Mouse (Mus musculus) hindbrain, postnatal 0 days (tissue): ENCODE measurements at regions not wholly inside any gene's neighbourhood (a gene's known extent, or its start where the extent isn't known, plus 50 kb on each side); places are given as distances from the start of the nearest gene placed in this dataset.

Experiments
- ATAC-seq: fragments of 200-750 bp; cut with Nextera tagmentation; 2 replicates; pipeline ENCODE4 v1.8.0; 2017; ENCODE audit warnings: mild to moderate bottlenecking, moderate TSS enrichment, moderate library complexity
- DNase-seq: peaks from one replicate; pipeline ENCODE4 v3.0.0-alpha.2; 2015; ENCODE audit warnings: low spot score
- H3K27ac ChIP-seq: fragments of 300-500 bp; sonication (generic); 2 replicates; pipeline ENCODE4 v1.5.1; 2014; ENCODE audit warnings: mild to moderate bottlenecking
- H3K27me3 ChIP-seq: fragments of 300-500 bp; sonication (generic); 2 replicates; pipeline ENCODE4 v1.6.1; 2014; ENCODE audit warnings: low read length, mixed read lengths; ENCODE audit not compliant: insufficient read depth
- H3K36me3 ChIP-seq: fragments of 300-500 bp; sonication (generic); 2 replicates; pipeline ENCODE4 v1.6.1; 2014; ENCODE audit warnings: low read length, mixed read lengths; ENCODE audit not compliant: insufficient read depth
- H3K4me1 ChIP-seq: fragments of 300-500 bp; sonication (generic); 2 replicates; pipeline ENCODE4 v1.6.1; 2014; ENCODE audit warnings: antibody characterized with exemption, low read length, mixed read lengths; ENCODE audit not compliant: insufficient read depth
- H3K4me2 ChIP-seq: fragments of 300-500 bp; sonication (generic); 2 replicates; pipeline ENCODE4 v1.6.1; 2014; ENCODE audit warnings: low read depth, mild to moderate bottlenecking, low read length, moderate library complexity, mixed read lengths
- H3K4me3 ChIP-seq: fragments of 300-500 bp; sonication (generic); 2 replicates; pipeline ENCODE4 v1.5.1; 2014; ENCODE audit warnings: low read length
- H3K9ac ChIP-seq: fragments of 300-500 bp; sonication (generic); replicated peaks from 2 replicates; pipeline ENCODE4 v1.6.1; 2014; ENCODE audit warnings: mild to moderate bottlenecking, low read length, moderate library complexity, mixed read lengths
- H3K9me3 ChIP-seq: fragments of 300-500 bp; sonication (generic); 2 replicates; pipeline ENCODE4 v1.6.1; 2016; ENCODE audit warnings: low read length, mixed read lengths
- CTCF ChIP-seq: IDR thresholded peaks from 2 replicates; pipeline ENCODE4 v1.5.1; 2016; ENCODE audit warnings: antibody characterized with exemption, control low read depth, low read depth
- WGBS: fragments of 180-500 bp; shearing (Covaris S2); extraction: QIAGEN DNeasy Blood & Tissue Kit; methylation state at CpG from one replicate; pipeline ENCODE4 v1.1.7; 2014; 5-methylcytosine and 5-hydroxymethylcytosine counted together

- Histone ChIP-seq H3K9me3 (no peaks in the 10 kb centered on the region), H3K4me1 (0 out of 2 replicates have a peak, but pooled peaks cover 5% of the 10 kb centered on the region), H3K4me3 (no peak overlapping the region), H3K27me3 (no peaks in the 10 kb centered on the region), H3K9ac (no peak overlapping the region), H3K27ac (no peak overlapping the region), H3K36me3 (no peaks in the 10 kb centered on the region), H3K4me2 (no peak overlapping the region)
- whole genome bisulfite sequencing = 74% methylated on average over 3 of the region's 3 CpGs
- no peak for ATAC-seq
- TF ChIP-seq CTCF = no peak
- no peak for DNase-seq
Measured at GRCm38 (mm10) chr12:77575046-77575445, 337.1 kb downstream of the Fut8 start.

GRCm38 (mm10) chr12:77588297-77588696 lies 350.4 kb downstream of the Fut8 start:
- Histone ChIP-seq H3K4me1 (0 out of 2 replicates have a peak, but pooled peaks cover 4% of the 10 kb centered on the region), H3K36me3 (no peaks in the 10 kb centered on the region), H3K27ac (no peak overlapping the region), H3K9me3 (no peaks in the 10 kb centered on the region), H3K4me3 (no peak overlapping the region), H3K27me3 (no peaks in the 10 kb centered on the region), H3K9ac (no peak overlapping the region), H3K4me2 (no peak overlapping the region)
- TF ChIP-seq CTCF = no peak
- DNase-seq (no peak), ATAC-seq (no peak)
- WGBS = 26% methylated on average over 2 of the region's 2 CpGs

- Histone ChIP-seq H3K4me2 (no peak overlapping the region), H3K36me3 (no peaks in the 10 kb centered on the region), H3K27me3 (no peaks in the 10 kb centered on the region), H3K27ac (no peak overlapping the region), H3K4me1 (peaks cover 7% of the 10 kb centered on the region; the same call in 1 of the 2 replicates), H3K4me3 (no peak overlapping the region), H3K9ac (no peak overlapping the region), H3K9me3 (no peaks in the 10 kb centered on the region)
- WGBS = 57% methylated on average over 5 of the region's 5 CpGs
- DNase-seq (no peak), ATAC-seq (no peak)
- no peak for TF ChIP-seq CTCF
Measured at GRCm38 (mm10) chr12:77589416-77589815, 351.5 kb downstream of the Fut8 start.

GRCm38 (mm10) chr12:77594092-77594491 lies 356.2 kb downstream of the Fut8 start:
- WGBS = 85% methylated on average over 1 of the region's 1 CpGs
- no peaks in the 10 kb centered on the region for H3K9me3 ChIP-seq
- DNase-seq (no peak), ATAC-seq (no peak)
- no peak for TF ChIP-seq CTCF
- no peak overlapping the region for H3K27ac ChIP-seq
- no peak overlapping the region for H3K4me3 ChIP-seq
- H3K4me2 ChIP-seq = no peak overlapping the region
- H3K9ac ChIP-seq = no peak overlapping the region
- H3K27me3 ChIP-seq = no peaks in the 10 kb centered on the region
- peaks cover 22% of the 10 kb centered on the region for H3K4me1 ChIP-seq
- H3K36me3 ChIP-seq = no peaks in the 10 kb centered on the region

GRCm38 (mm10) chr12:77594657-77595056 lies 356.7 kb downstream of the Fut8 start:
- no peaks in the 10 kb centered on the region for H3K9me3 ChIP-seq
- no peaks in the 10 kb centered on the region for H3K36me3 ChIP-seq
- no peak overlapping the region for H3K4me2 ChIP-seq
- DNase-seq = peak; percentile 60
- peaks cover 22% of the 10 kb centered on the region for H3K4me1 ChIP-seq
- no peak overlapping the region for H3K4me3 ChIP-seq
- H3K27me3 ChIP-seq = no peaks in the 10 kb centered on the region
- 0 out of 2 replicates have a peak overlapping the region, but pooled peaks have one; percentile 51 for H3K27ac ChIP-seq
- H3K9ac ChIP-seq = no peak overlapping the region
- 28% methylated on average over 3 of the region's 3 CpGs for WGBS
- no peak for TF ChIP-seq CTCF
- ATAC-seq = peak; percentile 61

GRCm38 (mm10) chr12:77595821-77596220 lies 357.9 kb downstream of the Fut8 start:
- H3K36me3 ChIP-seq = no peaks in the 10 kb centered on the region
- ATAC-seq (no peak), DNase-seq (no peak)
- no peaks in the 10 kb centered on the region for H3K9me3 ChIP-seq
- no peaks in the 10 kb centered on the region for H3K27me3 ChIP-seq
- H3K4me2 ChIP-seq = no peak overlapping the region
- no peak overlapping the region for H3K9ac ChIP-seq
- no peak for TF ChIP-seq CTCF
- peak overlapping the region; percentile 51; the same call in 1 of the 2 replicates for H3K27ac ChIP-seq
- H3K4me1 ChIP-seq = peaks cover 22% of the 10 kb centered on the region
- WGBS = 62% methylated on average over 5 of the region's 5 CpGs
- no peak overlapping the region for H3K4me3 ChIP-seq

GRCm38 (mm10) chr12:77596676-77597075 lies 358.8 kb downstream of the Fut8 start:
- Histone ChIP-seq H3K27me3 (no peaks in the 10 kb centered on the region), H3K4me1 (peaks cover 22% of the 10 kb centered on the region), H3K4me3 (no peak overlapping the region), H3K27ac (no peak overlapping the region), H3K4me2 (no peak overlapping the region), H3K36me3 (no peaks in the 10 kb centered on the region), H3K9ac (no peak overlapping the region), H3K9me3 (no peaks in the 10 kb centered on the region)
- no peak for TF ChIP-seq CTCF
- WGBS = 65% methylated on average over 3 of the region's 3 CpGs
- ATAC-seq (no peak), DNase-seq (no peak)
